Mouse (Mus musculus): Measurements from ENCODE around the gene Slco1a5. TPM values are rescaled to one million over a fixed set of nuclear protein-coding genes. Genes with fewer than 3 reads are reported as not detected.

Gene Slco1a5
- polyA plus RNA-seq, 1 experiment from 2014 or later: 0.08 TPM

GRCm38 (mm10) chr6:142220138-142220537, 102.6 kb downstream of the Slco1a5 start:
- no peak overlapping the region for H3K9ac ChIP-seq (ENCODE audit: low read length)
- H3K4me1 ChIP-seq (ENCODE audit: control insufficient read depth, insufficient read depth, low read length): no peaks in the 10 kb centered on the region
- H3K36me3 ChIP-seq (ENCODE audit: control insufficient read depth, insufficient read depth, low read length): no peaks in the 10 kb centered on the region
- no peak overlapping the region for H3K27ac ChIP-seq (ENCODE audit: low read length)
- ATAC-seq (ENCODE audit: insufficient read depth, low FRiP score): no peak
- no peak overlapping the region for H3K4me2 ChIP-seq (ENCODE audit: low read depth, low read length)
- H3K9me3 ChIP-seq (replicated peaks; ENCODE audit: control insufficient read depth, low read length): no peaks in the 10 kb centered on the region
- H3K4me3 ChIP-seq (replicated peaks; ENCODE audit: low read length): no peak overlapping the region
- H3K27me3 ChIP-seq (ENCODE audit: control insufficient read depth, insufficient read depth, low read length): no peaks in the 10 kb centered on the region

- H3K36me3 ChIP-seq (ENCODE audit: control insufficient read depth, insufficient read depth, low read length): no peaks in the 10 kb centered on the region
- no peak overlapping the region for H3K4me3 ChIP-seq (replicated peaks; ENCODE audit: low read length)
- H3K4me2 ChIP-seq (ENCODE audit: low read depth, low read length): no peak overlapping the region
- no peaks in the 10 kb centered on the region for H3K9me3 ChIP-seq (replicated peaks; ENCODE audit: control insufficient read depth, low read length)
- H3K27ac ChIP-seq (ENCODE audit: low read length): no peak overlapping the region
- no peaks in the 10 kb centered on the region for H3K27me3 ChIP-seq (ENCODE audit: control insufficient read depth, insufficient read depth, low read length)
- H3K9ac ChIP-seq (ENCODE audit: low read length): no peak overlapping the region
- no peaks in the 10 kb centered on the region for H3K4me1 ChIP-seq (ENCODE audit: control insufficient read depth, insufficient read depth, low read length)
- no peak for ATAC-seq (ENCODE audit: insufficient read depth, low FRiP score)
Observed at GRCm38 (mm10) chr6:142211821-142212220, 111.0 kb downstream of the Slco1a5 start.

- Histone ChIP-seq H3K4me1 (ENCODE audit: control insufficient read depth, insufficient read depth, low read length) (no peaks in the 10 kb centered on the region), H3K27ac (ENCODE audit: low read length) (no peak overlapping the region), H3K4me2 (ENCODE audit: low read depth, low read length) (no peak overlapping the region), H3K9me3 (replicated peaks; ENCODE audit: control insufficient read depth, low read length) (no peaks in the 10 kb centered on the region), H3K9ac (ENCODE audit: low read length) (no peak overlapping the region), H3K27me3 (ENCODE audit: control insufficient read depth, insufficient read depth, low read length) (no peaks in the 10 kb centered on the region), H3K36me3 (ENCODE audit: control insufficient read depth, insufficient read depth, low read length) (no peaks in the 10 kb centered on the region), H3K4me3 (replicated peaks; ENCODE audit: low read length) (no peak overlapping the region)
- ATAC-seq (ENCODE audit: insufficient read depth, low FRiP score): no peak
Observed at GRCm38 (mm10) chr6:142209749-142210148, 113.0 kb downstream of the Slco1a5 start.

GRCm38 (mm10) chr6:142208421-142208820, 114.4 kb downstream of the Slco1a5 start, which contains the start of gene Slco1a6:
Gene Slco1a6, minus strand, starts transcription at chr6:142208521.
- Histone ChIP-seq H3K4me1 (ENCODE audit: control insufficient read depth, insufficient read depth, low read length) (no peaks in the 10 kb centered on the region), H3K4me3 (replicated peaks; ENCODE audit: low read length) (no peak within 1 kb of the TSS), H3K27me3 (ENCODE audit: control insufficient read depth, insufficient read depth, low read length) (no peaks in the 10 kb centered on the region), H3K27ac (ENCODE audit: low read length) (no peak within 1 kb of the TSS), H3K4me2 (ENCODE audit: low read depth, low read length) (no peak within 1 kb of the TSS), H3K9me3 (replicated peaks; ENCODE audit: control insufficient read depth, low read length) (no peaks in the 10 kb centered on the region), H3K9ac (ENCODE audit: low read length) (no peak within 1 kb of the TSS), H3K36me3 (ENCODE audit: control insufficient read depth, insufficient read depth, low read length) (no peaks in the 10 kb centered on the region)
- WGBS: 85% methylated on average over 4 of the region's 4 CpGs
- ATAC-seq (ENCODE audit: insufficient read depth, low FRiP score): no peak

GRCm38 (mm10) chr6:142200524-142200923, 122.3 kb downstream of the Slco1a5 start:
- Histone ChIP-seq H3K4me1 (ENCODE audit: control insufficient read depth, insufficient read depth, low read length) (no peaks in the 10 kb centered on the region), H3K9ac (ENCODE audit: low read length) (no peak overlapping the region), H3K36me3 (ENCODE audit: control insufficient read depth, insufficient read depth, low read length) (no peaks in the 10 kb centered on the region), H3K27ac (ENCODE audit: low read length) (no peak overlapping the region), H3K4me3 (replicated peaks; ENCODE audit: low read length) (no peak overlapping the region), H3K9me3 (replicated peaks; ENCODE audit: control insufficient read depth, low read length) (no peaks in the 10 kb centered on the region), H3K27me3 (ENCODE audit: control insufficient read depth, insufficient read depth, low read length) (no peaks in the 10 kb centered on the region), H3K4me2 (ENCODE audit: low read depth, low read length) (no peak overlapping the region)
- ATAC-seq (ENCODE audit: insufficient read depth, low FRiP score): no peak

- H3K9ac ChIP-seq (ENCODE audit: low read length): no peak overlapping the region
- no peaks in the 10 kb centered on the region for H3K4me1 ChIP-seq (ENCODE audit: control insufficient read depth, insufficient read depth, low read length)
- no peak overlapping the region for H3K4me2 ChIP-seq (ENCODE audit: low read depth, low read length)
- H3K36me3 ChIP-seq (ENCODE audit: control insufficient read depth, insufficient read depth, low read length): no peaks in the 10 kb centered on the region
- 87% methylated on average over 8 of the region's 8 CpGs for WGBS
- no peak overlapping the region for H3K4me3 ChIP-seq (replicated peaks; ENCODE audit: low read length)
- no peak overlapping the region for H3K27ac ChIP-seq (ENCODE audit: low read length)
- no peak for ATAC-seq (ENCODE audit: insufficient read depth, low FRiP score)
- no peaks in the 10 kb centered on the region for H3K9me3 ChIP-seq (replicated peaks; ENCODE audit: control insufficient read depth, low read length)
- H3K27me3 ChIP-seq (ENCODE audit: control insufficient read depth, insufficient read depth, low read length): no peaks in the 10 kb centered on the region
Observed at GRCm38 (mm10) chr6:142194245-142194644, 128.5 kb downstream of the Slco1a5 start.

GRCm38 (mm10) chr6:142191962-142192361, 130.8 kb downstream of the Slco1a5 start:
- ATAC-seq (ENCODE audit: insufficient read depth, low FRiP score): no peak
- Histone ChIP-seq H3K36me3 (ENCODE audit: control insufficient read depth, insufficient read depth, low read length) (no peaks in the 10 kb centered on the region), H3K4me3 (replicated peaks; ENCODE audit: low read length) (no peak overlapping the region), H3K9ac (ENCODE audit: low read length) (no peak overlapping the region), H3K27ac (ENCODE audit: low read length) (no peak overlapping the region), H3K4me1 (ENCODE audit: control insufficient read depth, insufficient read depth, low read length) (no peaks in the 10 kb centered on the region), H3K9me3 (replicated peaks; ENCODE audit: control insufficient read depth, low read length) (no peaks in the 10 kb centered on the region), H3K27me3 (ENCODE audit: control insufficient read depth, insufficient read depth, low read length) (no peaks in the 10 kb centered on the region), H3K4me2 (ENCODE audit: low read depth, low read length) (no peak overlapping the region)
- 70% methylated on average over 1 of the region's 1 CpGs for WGBS

- Histone ChIP-seq H3K36me3 (ENCODE audit: control insufficient read depth, insufficient read depth, low read length) (no peaks in the 10 kb centered on the region), H3K9me3 (replicated peaks; ENCODE audit: control insufficient read depth, low read length) (no peaks in the 10 kb centered on the region), H3K27ac (ENCODE audit: low read length) (no peak overlapping the region), H3K4me2 (ENCODE audit: low read depth, low read length) (no peak overlapping the region), H3K4me1 (ENCODE audit: control insufficient read depth, insufficient read depth, low read length) (no peaks in the 10 kb centered on the region), H3K9ac (ENCODE audit: low read length) (no peak overlapping the region), H3K27me3 (ENCODE audit: control insufficient read depth, insufficient read depth, low read length) (no peaks in the 10 kb centered on the region), H3K4me3 (replicated peaks; ENCODE audit: low read length) (no peak overlapping the region)
- 74% methylated on average over 3 of the region's 3 CpGs for WGBS
- ATAC-seq (ENCODE audit: insufficient read depth, low FRiP score): no peak
Observed at GRCm38 (mm10) chr6:142187426-142187825, 135.4 kb downstream of the Slco1a5 start.

- no peaks in the 10 kb centered on the region for H3K36me3 ChIP-seq (ENCODE audit: control insufficient read depth, insufficient read depth, low read length)
- 76% methylated on average over 2 of the region's 2 CpGs for WGBS
- H3K9ac ChIP-seq (ENCODE audit: low read length): no peak overlapping the region
- H3K9me3 ChIP-seq (replicated peaks; ENCODE audit: control insufficient read depth, low read length): no peaks in the 10 kb centered on the region
- no peaks in the 10 kb centered on the region for H3K27me3 ChIP-seq (ENCODE audit: control insufficient read depth, insufficient read depth, low read length)
- H3K4me2 ChIP-seq (ENCODE audit: low read depth, low read length): no peak overlapping the region
- H3K4me3 ChIP-seq (replicated peaks; ENCODE audit: low read length): no peak overlapping the region
- no peaks in the 10 kb centered on the region for H3K4me1 ChIP-seq (ENCODE audit: control insufficient read depth, insufficient read depth, low read length)
- no peak for ATAC-seq (ENCODE audit: insufficient read depth, low FRiP score)
- no peak overlapping the region for H3K27ac ChIP-seq (ENCODE audit: low read length)
Observed at GRCm38 (mm10) chr6:142185868-142186415, 136.8 kb downstream of the Slco1a5 start.
